Mouse (Mus musculus) CH12.LX (cell line): Measurements from ENCODE around the gene Cldn9. TPM values are rescaled to one million over a fixed set of nuclear protein-coding genes. Genes with fewer than 3 reads are reported as not detected.
A peak's percentile ranks its signal among the peaks of the same experiment; 100 is the strongest.

ENCODE experiments used
- DNase-seq: peaks from one replicate; pipeline ENCODE4 v3.0.0-alpha.2; 2013; ENCODE audit errors: extremely low read depth
- H3K27ac ChIP-seq: 2 replicates; pipeline ENCODE4 v1.5.1; 2012; ENCODE audit warnings: low read depth, mild to moderate bottlenecking, control low read depth, moderate library complexity; ENCODE audit not compliant: insufficient read depth
- H3K27me3 ChIP-seq: replicated peaks from 2 replicates; pipeline ENCODE3; 2012; ENCODE audit warnings: inconsistent platforms
- H3K36me3 ChIP-seq, 2 experiments: replicated peaks in 1 of 2; 2 replicates each; pipeline versions ENCODE3 to v1.6.1; 2012; ENCODE audit warnings: inconsistent platforms in 1 of 2, low read length in 1 of 2, mild to moderate bottlenecking in 1 of 2, mixed read lengths in 1 of 2, moderate library complexity in 1 of 2; ENCODE audit not compliant: control insufficient read depth in 1 of 2, insufficient read depth in 1 of 2
- H3K4me1 ChIP-seq, 2 experiments: 2 replicates each; pipeline ENCODE4 v1.6.1; 2012; ENCODE audit warnings: inconsistent platforms in 1 of 2, moderate library complexity in 1 of 2; ENCODE audit not compliant: insufficient read depth in 2 of 2, control insufficient read depth in 1 of 2
- H3K4me2 ChIP-seq: 2 replicates; pipeline ENCODE4 v1.6.1; 2012; ENCODE audit warnings: low read depth, mild to moderate bottlenecking, control low read depth; ENCODE audit not compliant: poor library complexity, insufficient read depth, severe bottlenecking
- H3K4me3 ChIP-seq, 3 experiments: fragments of 150-350 bp in 1 of 3; sonication (generic) in 1 of 3; replicated peaks in 1 of 3; 2 replicates each; pipeline versions ENCODE3 to v1.5.1; 2011 to 2012; ENCODE audit warnings: low read depth in 2 of 3, low read length in 2 of 3, mild to moderate bottlenecking in 2 of 3, moderate library complexity in 2 of 3, control low read depth in 1 of 3, improper control_type of control experiment in 1 of 3, inconsistent platforms in 1 of 3, mixed read lengths in 1 of 3; ENCODE audit not compliant: poor library complexity in 1 of 3
- H3K79me2 ChIP-seq: replicated peaks from 2 replicates; pipeline ENCODE4 v1.6.1; 2012; ENCODE audit warnings: mild to moderate bottlenecking, moderate library complexity; ENCODE audit not compliant: control insufficient read depth, poor library complexity, insufficient read depth, severe bottlenecking; ENCODE audit errors: extremely low read depth
- H3K9ac ChIP-seq: 2 replicates; pipeline ENCODE4 v1.6.1; 2012; ENCODE audit warnings: low read depth, mild to moderate bottlenecking, control low read depth, moderate library complexity; ENCODE audit not compliant: insufficient read depth
- H3K9me3 ChIP-seq: replicated peaks from 2 replicates; pipeline ENCODE3; 2012; ENCODE audit warnings: low read length, inconsistent platforms, mixed read lengths
- GABPA ChIP-seq: IDR thresholded peaks from 2 replicates; pipeline ENCODE4 v1.6.1; 2012; ENCODE audit warnings: low read depth, low read length, improper control_type of control experiment, inconsistent platforms; ENCODE audit not compliant: insufficient replicate concordance
- HCFC1 ChIP-seq: IDR thresholded peaks from 2 replicates; pipeline ENCODE4 v1.6.1; 2012; ENCODE audit warnings: low read depth, mild to moderate bottlenecking, inconsistent platforms, low read length, improper control_type of control experiment
- IRF4 ChIP-seq: IDR thresholded peaks from 2 replicates; pipeline ENCODE4 v1.6.1; 2014; ENCODE audit warnings: low read depth, mild to moderate bottlenecking, inconsistent platforms, low read length, improper control_type of control experiment
- JUN ChIP-seq: IDR thresholded peaks from 2 replicates; pipeline ENCODE4 v1.6.1; 2011; ENCODE audit warnings: low read depth, mild to moderate bottlenecking, low read length, improper control_type of control experiment, moderate library complexity; ENCODE audit not compliant: insufficient read depth
- MAZ ChIP-seq: IDR thresholded peaks from 2 replicates; pipeline ENCODE4 v1.6.1; 2012; ENCODE audit warnings: low read depth, mild to moderate bottlenecking, inconsistent platforms, low read length, improper control_type of control experiment, moderate library complexity
- MXI1 ChIP-seq: IDR thresholded peaks from 2 replicates; pipeline ENCODE4 v1.6.1; 2011; ENCODE audit warnings: mild to moderate bottlenecking, low read depth, low read length, improper control_type of control experiment
- MYC ChIP-seq: IDR thresholded peaks from 2 replicates; pipeline ENCODE4 v1.6.1; 2011; ENCODE audit warnings: low read depth, mild to moderate bottlenecking, improper control_type of control experiment, low read length
- PAX5 ChIP-seq: IDR thresholded peaks from 2 replicates; pipeline ENCODE4 v1.6.1; 2012; ENCODE audit warnings: low read length, inconsistent platforms, mixed read lengths
- POLR2A ChIP-seq: IDR thresholded peaks from 2 replicates; pipeline ENCODE4 v1.6.1; 2011; ENCODE audit warnings: low read depth, mild to moderate bottlenecking, improper control_type of control experiment, low read length
- SIN3A ChIP-seq: IDR thresholded peaks from 2 replicates; pipeline ENCODE4 v1.6.1; 2012; ENCODE audit warnings: low read length, improper control_type of control experiment, inconsistent platforms
- TCF12 ChIP-seq: IDR thresholded peaks from 2 replicates; pipeline ENCODE4 v1.6.1; 2014; ENCODE audit warnings: low read depth, mild to moderate bottlenecking, inconsistent platforms, low read length, improper control_type of control experiment
- ZMIZ1 ChIP-seq: IDR thresholded peaks from 2 replicates; pipeline ENCODE4 v1.6.1; 2012; ENCODE audit warnings: low read depth, mild to moderate bottlenecking, inconsistent platforms, low read length, improper control_type of control experiment
- ZNF384 ChIP-seq: IDR thresholded peaks from 2 replicates; pipeline ENCODE4 v1.6.1; 2012; ENCODE audit warnings: low read depth, low read length, improper control_type of control experiment, inconsistent platforms
- dilution Hi-C: fragments of 300-500 bp; cut with MboI; formaldehyde crosslinking; loops from 2 replicates; pipeline ENCODE4 v1.14.3; 2020; ENCODE audit warnings: low sequenced_read_pairs; ENCODE audit not compliant: extremely low pct_unique_long_range_greater_than_20kb, extremely low pct_ligation_motif_present
- in situ Hi-C: fragments of 300-500 bp; cut with MboI; formaldehyde crosslinking; loops from 3 replicates; pipeline ENCODE4 v1.14.3; 2019; ENCODE audit warnings: low sequenced_read_pairs, low pct_ligation_motif_present, low pct_unique_long_range_greater_than_20kb, mixed read lengths
- polyA plus RNA-seq: library from polyadenylated mRNA; unstranded; fragments of >175 nt; gene quantifications from 2 replicates; pipeline ENCODE4 v1.2.1, GENCODE M21; 2012; ENCODE audit warnings: low read depth; ENCODE audit not compliant: insufficient read length
- total RNA-seq, 2 experiments: library from RNA; depleted of rRNA; stranded (reverse); fragments of 300-350 nt in 1 of 2; fragments of >200 nt in 1 of 2; gene quantifications; 2 replicates each; pipeline ENCODE4 v1.2.3; 2012 to 2014

Cldn9 gene
- total and polyA plus RNA-seq, 3 experiments: not detected

GRCm38 (mm10) chr17:23658450-23658849 lies 25.4 kb downstream of the Cldn9 start:
- DNase-seq: no peak
- H3K9ac ChIP-seq: no peak overlapping the region
- TF ChIP-seq MYC: no peak
- no peak for TF ChIP-seq JUN
- TF ChIP-seq SIN3A: no peak
- TF ChIP-seq PAX5: no peak
- TF ChIP-seq GABPA: no peak
- TF ChIP-seq ZNF384: peak; percentile 51; the same call in 1 of the 2 replicates
- TF ChIP-seq TCF12: no peak
- TF ChIP-seq MAZ: no peak
- no peak for TF ChIP-seq ZMIZ1
- peaks cover 4 to 7% of the 10 kb centered on the region in 2 experiments; a peak in 3 of 4 replicates for H3K4me1 ChIP-seq
- H3K79me2 ChIP-seq: no peaks in the 10 kb centered on the region
- in situ Hi-C loops (no loop called here), dilution Hi-C loops (no loop called here)
- no peak overlapping the region for H3K27ac ChIP-seq
- H3K9me3 ChIP-seq: peaks cover 3% of the 10 kb centered on the region
- H3K36me3 ChIP-seq: no peaks in the 10 kb centered on the region
- H3K4me3 ChIP-seq: no peak overlapping the region
- no peak overlapping the region for H3K4me2 ChIP-seq
- peaks cover 84% of the 10 kb centered on the region for H3K27me3 ChIP-seq

DNA sequence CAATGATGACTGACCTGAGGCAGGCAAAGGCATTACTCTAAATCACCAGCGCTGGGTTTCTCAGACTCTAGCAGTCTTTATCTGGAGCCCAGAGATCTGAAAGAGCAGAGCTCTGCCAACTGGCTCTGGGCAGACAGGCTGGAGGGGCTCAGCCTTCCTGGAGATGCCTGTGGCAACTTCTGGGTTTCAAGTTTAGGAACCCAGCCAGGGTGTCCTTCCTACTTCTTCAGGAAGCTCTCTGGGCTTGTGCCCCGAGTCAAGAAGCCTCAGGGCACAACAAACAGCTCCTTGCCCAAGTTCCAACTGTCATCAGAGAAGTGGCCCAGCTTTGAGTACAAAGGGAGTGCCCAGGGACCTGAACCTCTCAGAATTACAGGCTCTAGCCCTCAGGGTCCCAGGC lies 29.4 kb downstream of the Cldn9 start:
- in situ Hi-C loops: no loop called here
- peaks cover 65% of the 10 kb centered on the region for H3K27me3 ChIP-seq
- H3K36me3 ChIP-seq: no peaks in the 10 kb centered on the region
- TF ChIP-seq GABPA (no peak), HCFC1 (no peak), MXI1 (no peak), PAX5 (no peak), ZNF384 (no peak), MAZ (no peak)
- dilution Hi-C loops: no loop called here
- H3K4me1 ChIP-seq: peaks cover 0 to 6% of the 10 kb centered on the region in 2 experiments; a peak in 2 of 4 replicates
- peaks cover 3% of the 10 kb centered on the region for H3K9me3 ChIP-seq
- H3K4me3 ChIP-seq: no peak overlapping the region
- DNase-seq: no peak
- no peak overlapping the region for H3K27ac ChIP-seq
- no peak overlapping the region for H3K9ac ChIP-seq
- H3K4me2 ChIP-seq: no peak overlapping the region
- H3K79me2 ChIP-seq: no peaks in the 10 kb centered on the region

GRCm38 (mm10) chr17:23654001-23654400 lies 29.8 kb downstream of the Cldn9 start:
- DNase-seq: no peak
- in situ Hi-C loops (no loop called here), dilution Hi-C loops (no loop called here)
- peaks cover 3% of the 10 kb centered on the region for H3K9me3 ChIP-seq
- no peaks in the 10 kb centered on the region for H3K36me3 ChIP-seq
- peaks cover 0 to 6% of the 10 kb centered on the region in 2 experiments; a peak in 2 of 4 replicates for H3K4me1 ChIP-seq
- H3K27ac ChIP-seq: no peak overlapping the region
- peaks cover 66% of the 10 kb centered on the region for H3K27me3 ChIP-seq
- no peak overlapping the region for H3K9ac ChIP-seq
- no peak overlapping the region for H3K4me2 ChIP-seq
- H3K4me3 ChIP-seq: no peak overlapping the region
- TF ChIP-seq POLR2A (no peak), IRF4 (peak; percentile 30; the same call in 1 of the 2 replicates), ZNF384 (peak; percentile 80)
- no peaks in the 10 kb centered on the region for H3K79me2 ChIP-seq
